Mouse (Mus musculus) limb, embryonic 14.5 days (tissue): ENCODE measurements around the gene Camta1. TPM values are rescaled to one million over a fixed set of nuclear protein-coding genes. Genes with fewer than 3 reads are reported as not detected.
A peak's percentile ranks its signal among the peaks of the same experiment; 100 is the strongest.

Source experiments
- ATAC-seq: fragments of 200-750 bp; cut with Nextera tagmentation; 2 replicates; pipeline ENCODE4 v1.8.0; 2017; ENCODE audit warnings: low read depth, moderate number of reproducible peaks, moderate TSS enrichment; ENCODE audit not compliant: low FRiP score
- DNase-seq: peaks from one replicate; pipeline ENCODE4 v3.0.0-alpha.2; 2015; ENCODE audit warnings: low spot score
- H3K27ac ChIP-seq: fragments of 300-500 bp; sonication (generic); replicated peaks from 2 replicates; pipeline ENCODE4 v1.5.1; 2014; ENCODE audit warnings: low read depth, mild to moderate bottlenecking, low read length, moderate library complexity, mixed read lengths
- H3K27me3 ChIP-seq: fragments of 300-500 bp; sonication (generic); 2 replicates; pipeline ENCODE4 v1.6.1; 2014; ENCODE audit warnings: low read length, mixed read lengths; ENCODE audit not compliant: control insufficient read depth, insufficient read depth
- H3K36me3 ChIP-seq: fragments of 300-500 bp; sonication (generic); 2 replicates; pipeline ENCODE4 v1.6.1; 2014; ENCODE audit warnings: mild to moderate bottlenecking, low read length, moderate library complexity, mixed read lengths; ENCODE audit not compliant: control insufficient read depth, insufficient read depth
- H3K4me1 ChIP-seq: fragments of 300-500 bp; sonication (generic); 2 replicates; pipeline ENCODE4 v1.6.1; 2014; ENCODE audit warnings: antibody characterized with exemption, low read length, mixed read lengths; ENCODE audit not compliant: control insufficient read depth, insufficient read depth
- H3K4me2 ChIP-seq: fragments of 300-500 bp; sonication (generic); replicated peaks from 2 replicates; pipeline ENCODE4 v1.6.1; 2014; ENCODE audit warnings: low read depth, mild to moderate bottlenecking, low read length, moderate library complexity; ENCODE audit not compliant: severe bottlenecking
- H3K4me3 ChIP-seq: fragments of 300-500 bp; sonication (generic); replicated peaks from 2 replicates; pipeline ENCODE4 v1.5.1; 2014; ENCODE audit warnings: low read length
- H3K9ac ChIP-seq: fragments of 300-500 bp; sonication (generic); 2 replicates; pipeline ENCODE4 v1.6.1; 2014; ENCODE audit warnings: mild to moderate bottlenecking, low read depth, low read length, moderate library complexity; ENCODE audit not compliant: severe bottlenecking
- H3K9me3 ChIP-seq: fragments of 300-500 bp; sonication (generic); 2 replicates; pipeline ENCODE4 v1.6.1; 2016; ENCODE audit warnings: low read length; ENCODE audit not compliant: control insufficient read depth
- POLR2A ChIP-seq: fragments of 200-500 bp; IDR thresholded peaks from 2 replicates; pipeline ENCODE4 v1.8.0; 2012; ENCODE audit warnings: inconsistent platforms, mild to moderate bottlenecking, moderate library complexity, borderline replicate concordance; ENCODE audit not compliant: insufficient read depth, insufficient read length; ENCODE audit errors: extremely low read depth
- WGBS: fragments of 180-500 bp; shearing (Covaris S2); extraction: QIAGEN DNeasy Blood & Tissue Kit; methylation state at CpG from one replicate; pipeline ENCODE4 v1.1.7; 2014; 5-methylcytosine and 5-hydroxymethylcytosine counted together
- polyA plus RNA-seq, 2 experiments: library from polyadenylated mRNA; depleted of rRNA in 1 of 2; stranded (reverse) in 1 of 2; unstranded in 1 of 2; fragments of >200 nt; fragmentation: Nextera tagmentation in 1 of 2; extraction: Ambion mirVana in 1 of 2; gene quantifications; 2 replicates each; pipeline versions ENCODE4 v1.2.1 to v1.2.3; 2012 to 2014

Camta1 gene
- polyA plus RNA-seq, 2 experiments: 28.6 to 78.8 TPM

- ATAC-seq (no peak), DNase-seq (no peak)
- no peaks in the 10 kb centered on the region for H3K9me3 ChIP-seq
- no peak overlapping the region for H3K9ac ChIP-seq
- no peak overlapping the region for H3K27ac ChIP-seq
- H3K4me3 ChIP-seq: no peak overlapping the region
- no peaks in the 10 kb centered on the region for H3K36me3 ChIP-seq
- H3K4me1 ChIP-seq: no peaks in the 10 kb centered on the region
- no peak overlapping the region for H3K4me2 ChIP-seq
- TF ChIP-seq POLR2A: no peak
- WGBS: 89% methylated on average over 4 of the region's 4 CpGs
- no peaks in the 10 kb centered on the region for H3K27me3 ChIP-seq
These were observed 350.6 kb downstream of the Camta1 start for GRCm38 (mm10) chr4:151511092-151511491.

- H3K36me3 ChIP-seq: no peaks in the 10 kb centered on the region
- no peak for TF ChIP-seq POLR2A
- H3K4me3 ChIP-seq: no peak overlapping the region
- H3K27me3 ChIP-seq: no peaks in the 10 kb centered on the region
- no peak overlapping the region for H3K4me2 ChIP-seq
- 18% methylated on average over 4 of the region's 4 CpGs for WGBS
- DNase-seq (peak; percentile 38), ATAC-seq (peak; percentile 50; the same call in 1 of the 2 replicates)
- H3K9ac ChIP-seq: no peak overlapping the region
- H3K27ac ChIP-seq: no peak overlapping the region
- H3K4me1 ChIP-seq: no peaks in the 10 kb centered on the region
- no peaks in the 10 kb centered on the region for H3K9me3 ChIP-seq
These were observed 351.3 kb downstream of the Camta1 start for GRCm38 (mm10) chr4:151510417-151510816.

- Histone ChIP-seq H3K9me3 (no peaks in the 10 kb centered on the region), H3K4me2 (no peak overlapping the region), H3K9ac (no peak overlapping the region), H3K27ac (no peak overlapping the region), H3K27me3 (no peaks in the 10 kb centered on the region), H3K4me3 (no peak overlapping the region), H3K36me3 (no peaks in the 10 kb centered on the region), H3K4me1 (no peaks in the 10 kb centered on the region)
- DNase-seq (no peak), ATAC-seq (no peak)
- no peak for TF ChIP-seq POLR2A
- 70% methylated on average over 6 of the region's 6 CpGs for WGBS
These were observed 355.0 kb downstream of the Camta1 start for GRCm38 (mm10) chr4:151506701-151507100.

- Histone ChIP-seq H3K27ac (no peak overlapping the region), H3K36me3 (no peaks in the 10 kb centered on the region), H3K4me1 (0 out of 2 replicates have a peak, but pooled peaks cover 8% of the 10 kb centered on the region), H3K4me2 (no peak overlapping the region), H3K27me3 (no peaks in the 10 kb centered on the region), H3K4me3 (no peak overlapping the region), H3K9ac (no peak overlapping the region), H3K9me3 (no peaks in the 10 kb centered on the region)
- DNase-seq: no peak
- no peak for ATAC-seq
- no peak for TF ChIP-seq POLR2A
- 70% methylated on average over 5 of the region's 5 CpGs for WGBS
These were observed 363.0 kb downstream of the Camta1 start for GRCm38 (mm10) chr4:151498481-151499276.

- H3K36me3 ChIP-seq: no peaks in the 10 kb centered on the region
These were observed 365.1 kb downstream of the Camta1 start for GRCm38 (mm10) chr4:151496581-151496980.

More at GRCm38 (mm10) chr4:151496581-151496980, 365.1 kb downstream of the Camta1 start:
- Histone ChIP-seq H3K27me3 (no peaks in the 10 kb centered on the region), H3K9ac (no peak overlapping the region), H3K4me1 (0 out of 2 replicates have a peak, but pooled peaks cover 8% of the 10 kb centered on the region), H3K4me3 (no peak overlapping the region), H3K9me3 (no peaks in the 10 kb centered on the region), H3K4me2 (no peak overlapping the region), H3K27ac (no peak overlapping the region)
- no peak for TF ChIP-seq POLR2A
- WGBS: 86% methylated on average over 5 of the region's 5 CpGs
- ATAC-seq (no peak), DNase-seq (no peak)
